Mouse (Mus musculus) stomach, postnatal 0 days (tissue): ENCODE measurements at regions not wholly inside any gene's neighbourhood (a gene's known extent, or its start where the extent isn't known, plus 50 kb on each side); places are given as distances from the start of the nearest gene placed in this dataset.

Experiments used
- ATAC-seq: fragments of 200-750 bp; cut with Nextera tagmentation; 2 replicates; pipeline ENCODE4 v1.8.0; 2017; ENCODE audit not compliant: low FRiP score, low TSS enrichment
- DNase-seq: peaks from one replicate; pipeline ENCODE4 v3.0.0-alpha.2; 2016; ENCODE audit warnings: low spot score
- H3K27ac ChIP-seq: fragments of 300-500 bp; sonication (generic); replicated peaks from 2 replicates; pipeline ENCODE4 v1.5.1; 2014; ENCODE audit warnings: mild to moderate bottlenecking, control low read depth
- H3K27me3 ChIP-seq: fragments of 300-500 bp; sonication (generic); 2 replicates; pipeline ENCODE4 v1.6.1; 2014; ENCODE audit warnings: low read length; ENCODE audit not compliant: control insufficient read depth, insufficient read depth
- H3K36me3 ChIP-seq: fragments of 300-500 bp; sonication (generic); 2 replicates; pipeline ENCODE4 v1.6.1; 2014; ENCODE audit warnings: low read length, mixed read lengths; ENCODE audit not compliant: control insufficient read depth, insufficient read depth
- H3K4me1 ChIP-seq: fragments of 300-500 bp; sonication (generic); replicated peaks from 2 replicates; pipeline ENCODE4 v1.6.1; 2014; ENCODE audit warnings: antibody characterized with exemption; ENCODE audit not compliant: control insufficient read depth, insufficient read depth
- H3K4me2 ChIP-seq: fragments of 300-500 bp; sonication (generic); replicated peaks from 2 replicates; pipeline ENCODE4 v1.6.1; 2014; ENCODE audit warnings: low read depth, mild to moderate bottlenecking, control low read depth, moderate library complexity
- H3K4me3 ChIP-seq: fragments of 300-500 bp; sonication (generic); 2 replicates; pipeline ENCODE4 v1.5.1; 2014; ENCODE audit warnings: low read depth, low read length, control low read depth
- H3K9ac ChIP-seq: fragments of 300-500 bp; sonication (generic); 2 replicates; pipeline ENCODE4 v1.6.1; 2014; ENCODE audit warnings: mild to moderate bottlenecking, low read length, control low read depth, mixed read lengths
- H3K9me3 ChIP-seq: fragments of 300-500 bp; sonication (generic); 2 replicates; pipeline ENCODE4 v1.6.1; 2016; ENCODE audit warnings: low read length; ENCODE audit not compliant: control insufficient read depth
- CTCF ChIP-seq: IDR thresholded peaks from 2 replicates; pipeline ENCODE4 v1.5.1; 2016; ENCODE audit warnings: antibody characterized with exemption, low read depth, mild to moderate bottlenecking, moderate library complexity
- EP300 ChIP-seq: optimal IDR thresholded peaks from 2 replicates; pipeline ENCODE3; 2016; ENCODE audit warnings: antibody characterized with exemption
- WGBS: fragments of 180-500 bp; shearing (Covaris S2); extraction: QIAGEN DNeasy Blood & Tissue Kit; methylation state at CpG from one replicate; pipeline ENCODE4 v1.1.7; 2014; 5-methylcytosine and 5-hydroxymethylcytosine counted together

DNA sequence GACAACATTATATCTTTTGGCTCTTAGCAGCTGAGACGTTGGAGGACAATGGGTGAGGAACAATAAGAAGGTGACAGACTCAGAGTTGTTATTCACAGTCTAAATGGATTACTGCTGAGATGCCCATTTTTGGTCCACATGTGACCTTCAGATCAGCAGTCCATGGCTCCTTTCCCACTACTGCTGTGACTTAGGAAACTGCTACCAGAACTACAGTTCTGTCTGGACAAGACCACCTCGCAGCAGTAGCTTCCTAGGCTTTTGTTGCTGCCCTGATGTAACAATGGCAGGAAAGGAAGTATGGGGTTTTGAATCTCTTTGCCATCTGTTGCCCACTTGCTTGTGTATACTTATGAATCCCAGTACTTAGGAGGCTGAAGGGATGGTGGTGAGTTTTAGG is 135.6 kb upstream of the Pls3 start:
- Histone ChIP-seq H3K9me3 (no peaks in the 10 kb centered on the region), H3K4me1 (no peaks in the 10 kb centered on the region), H3K9ac (no peak overlapping the region), H3K36me3 (no peaks in the 10 kb centered on the region), H3K27me3 (no peaks in the 10 kb centered on the region), H3K4me3 (no peak overlapping the region), H3K4me2 (no peak overlapping the region), H3K27ac (0 out of 2 replicates have a peak overlapping the region, but pooled peaks have one; percentile 2)
- ATAC-seq: no peak
- TF ChIP-seq CTCF (no peak), EP300 (no peak)
- WGBS: 69% methylated on average over 2 of the region's 2 CpGs
- DNase-seq: no peak

- DNase-seq: no peak
Measured at GRCm38 (mm10) chrX:75978562-75978961, 103.6 kb upstream of the Pls3 start.

GRCm38 (mm10) chrX:75974671-75975070 is 99.7 kb upstream of the Pls3 start:
- TF ChIP-seq EP300 (no peak), CTCF (no peak)
- Histone ChIP-seq H3K4me3 (no peak overlapping the region), H3K36me3 (no peaks in the 10 kb centered on the region), H3K4me2 (no peak overlapping the region), H3K27ac (no peak overlapping the region), H3K27me3 (no peaks in the 10 kb centered on the region), H3K9me3 (no peaks in the 10 kb centered on the region), H3K4me1 (no peaks in the 10 kb centered on the region), H3K9ac (no peak overlapping the region)
- ATAC-seq: no peak
- DNase-seq: no peak
- 55% methylated on average over 4 of the region's 4 CpGs for WGBS

More at GRCm38 (mm10) chrX:75978562-75978961, 103.6 kb upstream of the Pls3 start:
- 54% methylated on average over 3 of the region's 3 CpGs for WGBS
- no peak overlapping the region for H3K4me3 ChIP-seq
- no peaks in the 10 kb centered on the region for H3K9me3 ChIP-seq
- no peak for TF ChIP-seq CTCF
- TF ChIP-seq EP300: no peak
- H3K27ac ChIP-seq: no peak overlapping the region
- H3K27me3 ChIP-seq: no peaks in the 10 kb centered on the region
- H3K4me2 ChIP-seq: no peak overlapping the region
- ATAC-seq: no peak
- H3K4me1 ChIP-seq: no peaks in the 10 kb centered on the region
- no peak overlapping the region for H3K9ac ChIP-seq
- no peaks in the 10 kb centered on the region for H3K36me3 ChIP-seq

DNA sequence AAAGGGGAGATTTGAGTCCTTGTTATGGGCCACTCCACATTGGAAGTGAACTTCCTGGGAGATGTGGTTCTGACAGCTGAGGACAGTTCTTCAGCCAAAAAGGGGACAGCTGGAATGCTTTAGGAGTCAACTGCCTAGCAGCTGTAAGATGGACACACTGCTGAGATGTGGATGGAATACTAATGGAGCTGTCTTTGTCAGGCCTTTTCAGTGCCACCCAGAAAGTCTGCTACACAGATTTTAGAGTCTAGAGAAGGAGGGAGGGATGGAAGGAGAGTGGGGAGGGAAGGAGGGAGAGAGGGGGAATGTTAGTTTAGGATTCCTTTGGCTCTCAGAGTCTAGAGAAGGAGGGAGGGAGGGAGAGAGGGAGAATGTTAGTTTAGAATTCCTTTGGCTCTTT is 74.7 kb upstream of the Pls3 start:
- H3K4me3 ChIP-seq: no peak overlapping the region
- no peak for TF ChIP-seq EP300
- TF ChIP-seq CTCF: no peak
- no peaks in the 10 kb centered on the region for H3K27me3 ChIP-seq
- no peak overlapping the region for H3K9ac ChIP-seq
- no peak for DNase-seq
- H3K36me3 ChIP-seq: no peaks in the 10 kb centered on the region
- no peak overlapping the region for H3K4me2 ChIP-seq
- H3K9me3 ChIP-seq: no peaks in the 10 kb centered on the region
- H3K27ac ChIP-seq: no peak overlapping the region
- ATAC-seq: no peak
- no peaks in the 10 kb centered on the region for H3K4me1 ChIP-seq

GRCm38 (mm10) chrX:75928903-75929302 is 53.9 kb upstream of the Pls3 start:
- H3K9me3 ChIP-seq: no peaks in the 10 kb centered on the region
- no peak overlapping the region for H3K9ac ChIP-seq
- H3K27ac ChIP-seq: no peak overlapping the region
- H3K4me1 ChIP-seq: no peaks in the 10 kb centered on the region
- ATAC-seq (no peak), DNase-seq (no peak)
- TF ChIP-seq CTCF: no peak
- no peak for TF ChIP-seq EP300
- no peak overlapping the region for H3K4me2 ChIP-seq
- no peak overlapping the region for H3K4me3 ChIP-seq
- no peaks in the 10 kb centered on the region for H3K27me3 ChIP-seq
- WGBS: 67% methylated on average over 3 of the region's 3 CpGs
- H3K36me3 ChIP-seq: no peaks in the 10 kb centered on the region
